Mouse (Mus musculus): ENCODE results near the gene Myrfl. TPM values are rescaled to one million over a fixed set of nuclear protein-coding genes. Genes with fewer than 3 reads are reported as not detected.

Myrfl gene
- polyA plus RNA-seq, 1 experiment from 2014 or later, result 1.2 TPM

- ATAC-seq (ENCODE audit: insufficient read depth, low FRiP score, low read depth), result no peak
- H3K9ac ChIP-seq, result no peak overlapping the region
- H3K9me3 ChIP-seq, result no peaks in the 10 kb centered on the region
- H3K27ac ChIP-seq, result no peak overlapping the region
- H3K27me3 ChIP-seq (replicated peaks), result no peaks in the 10 kb centered on the region
- no peak overlapping the region for H3K4me2 ChIP-seq
- H3K36me3 ChIP-seq, result no peaks in the 10 kb centered on the region
- H3K4me1 ChIP-seq, result no peaks in the 10 kb centered on the region
- WGBS, result 87% methylated on average over 10 of the region's 10 CpGs
- H3K4me3 ChIP-seq (replicated peaks), result no peak overlapping the region
Observed at GRCm38 (mm10) chr10:116808556-116809353, 88.0 kb downstream of the Myrfl start.

- Histone ChIP-seq H3K9me3 (no peaks in the 10 kb centered on the region), H3K4me3 (replicated peaks) (no peak overlapping the region), H3K9ac (no peak overlapping the region), H3K36me3 (no peaks in the 10 kb centered on the region), H3K27me3 (replicated peaks) (no peaks in the 10 kb centered on the region), H3K27ac (no peak overlapping the region), H3K4me1 (no peaks in the 10 kb centered on the region), H3K4me2 (no peak overlapping the region)
- ATAC-seq (ENCODE audit: insufficient read depth, low FRiP score, low read depth), result no peak
- WGBS, result 46% methylated on average over 5 of the region's 5 CpGs
Observed at GRCm38 (mm10) chr10:116802178-116802794, 94.4 kb downstream of the Myrfl start.

- H3K9ac ChIP-seq, result no peak overlapping the region
- no peaks in the 10 kb centered on the region for H3K27me3 ChIP-seq (replicated peaks)
- H3K4me3 ChIP-seq (replicated peaks), result no peak overlapping the region
- H3K27ac ChIP-seq, result no peak overlapping the region
- H3K36me3 ChIP-seq, result no peaks in the 10 kb centered on the region
- 39% methylated on average over 4 of the region's 4 CpGs for WGBS
- no peaks in the 10 kb centered on the region for H3K9me3 ChIP-seq
- no peaks in the 10 kb centered on the region for H3K4me1 ChIP-seq
- ATAC-seq (ENCODE audit: insufficient read depth, low FRiP score, low read depth), result no peak
- no peak overlapping the region for H3K4me2 ChIP-seq
Observed at GRCm38 (mm10) chr10:116801281-116801680, 95.4 kb downstream of the Myrfl start.

GRCm38 (mm10) chr10:116796066-116796465 is 100.7 kb downstream of the Myrfl start:
- no peaks in the 10 kb centered on the region for H3K4me1 ChIP-seq
- no peak overlapping the region for H3K4me2 ChIP-seq
- H3K36me3 ChIP-seq, result no peaks in the 10 kb centered on the region
- ATAC-seq (ENCODE audit: insufficient read depth, low FRiP score, low read depth), result no peak
- no peak overlapping the region for H3K27ac ChIP-seq
- H3K27me3 ChIP-seq (replicated peaks), result no peaks in the 10 kb centered on the region
- H3K9ac ChIP-seq, result no peak overlapping the region
- no peaks in the 10 kb centered on the region for H3K9me3 ChIP-seq
- H3K4me3 ChIP-seq (replicated peaks), result no peak overlapping the region
- WGBS, result 72% methylated on average over 6 of the region's 6 CpGs

DNA sequence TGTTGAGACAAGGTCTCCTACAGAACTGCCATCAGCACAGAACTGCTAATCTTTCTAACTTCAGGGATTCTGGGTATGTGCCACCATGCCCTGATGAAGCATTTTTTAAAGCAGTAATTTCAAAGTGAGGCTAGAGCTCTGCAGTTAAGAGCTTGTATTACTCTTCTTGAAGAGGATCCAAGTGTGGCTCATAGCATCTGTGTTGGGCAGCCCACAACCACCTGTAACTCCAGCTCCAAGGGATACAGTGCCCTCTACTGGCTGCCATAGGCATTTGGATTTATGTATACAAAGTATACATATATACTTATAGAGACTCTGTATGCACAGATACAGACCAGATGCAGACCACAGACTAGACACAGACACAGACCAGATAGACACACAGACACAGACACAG is 107.6 kb downstream of the Myrfl start:
- H3K27ac ChIP-seq, result no peak overlapping the region
- H3K4me1 ChIP-seq, result no peaks in the 10 kb centered on the region
- ATAC-seq (ENCODE audit: insufficient read depth, low FRiP score, low read depth), result no peak
- H3K4me3 ChIP-seq (replicated peaks), result no peak overlapping the region
- H3K27me3 ChIP-seq (replicated peaks), result no peaks in the 10 kb centered on the region
- no peak overlapping the region for H3K4me2 ChIP-seq
- H3K9me3 ChIP-seq, result no peaks in the 10 kb centered on the region
- H3K36me3 ChIP-seq, result no peaks in the 10 kb centered on the region
- no peak overlapping the region for H3K9ac ChIP-seq

GRCm38 (mm10) chr10:116788431-116788830 is 108.3 kb downstream of the Myrfl start:
- Histone ChIP-seq H3K9me3 (no peaks in the 10 kb centered on the region), H3K4me1 (no peaks in the 10 kb centered on the region), H3K4me3 (replicated peaks) (no peak overlapping the region), H3K36me3 (no peaks in the 10 kb centered on the region), H3K4me2 (no peak overlapping the region), H3K27ac (no peak overlapping the region), H3K9ac (no peak overlapping the region), H3K27me3 (replicated peaks) (no peaks in the 10 kb centered on the region)
- no peak for ATAC-seq (ENCODE audit: insufficient read depth, low FRiP score, low read depth)

DNA sequence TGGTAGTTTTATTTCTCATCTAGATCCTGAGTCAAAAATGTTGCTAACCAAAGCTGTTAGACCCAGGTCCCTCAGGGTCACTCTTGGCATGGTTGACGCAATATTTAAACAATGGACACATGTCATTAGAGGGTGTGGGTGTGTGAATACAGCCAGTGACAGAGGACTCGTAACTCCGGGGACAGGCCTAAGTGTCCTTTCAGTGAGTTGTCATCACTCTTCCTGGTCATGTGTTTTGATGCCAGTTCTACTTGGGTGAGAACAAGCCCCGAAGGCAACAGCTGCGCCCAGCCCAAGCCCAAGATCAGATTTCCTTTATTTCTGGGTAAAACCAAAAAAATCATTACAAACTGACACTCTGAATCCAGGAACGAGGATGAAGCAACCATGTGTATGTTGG is 112.6 kb downstream of the Myrfl start:
- Histone ChIP-seq H3K4me3 (replicated peaks) (no peak overlapping the region), H3K27ac (no peak overlapping the region), H3K4me1 (no peaks in the 10 kb centered on the region), H3K9ac (no peak overlapping the region), H3K9me3 (no peaks in the 10 kb centered on the region), H3K4me2 (no peak overlapping the region), H3K36me3 (no peaks in the 10 kb centered on the region), H3K27me3 (replicated peaks) (no peaks in the 10 kb centered on the region)
- no peak for ATAC-seq (ENCODE audit: insufficient read depth, low FRiP score, low read depth)
- 78% methylated on average over 6 of the region's 6 CpGs for WGBS

- WGBS, result 59% methylated on average over 3 of the region's 5 CpGs
- ATAC-seq (ENCODE audit: insufficient read depth, low FRiP score, low read depth), result no peak
- no peak overlapping the region for H3K27ac ChIP-seq
- H3K9me3 ChIP-seq, result no peaks in the 10 kb centered on the region
- H3K4me2 ChIP-seq, result no peak overlapping the region
- H3K36me3 ChIP-seq, result no peaks in the 10 kb centered on the region
- no peak overlapping the region for H3K9ac ChIP-seq
- H3K27me3 ChIP-seq (replicated peaks), result no peaks in the 10 kb centered on the region
- no peak overlapping the region for H3K4me3 ChIP-seq (replicated peaks)
- no peaks in the 10 kb centered on the region for H3K4me1 ChIP-seq
Observed at GRCm38 (mm10) chr10:116783020-116783419, 113.7 kb downstream of the Myrfl start.

DNA sequence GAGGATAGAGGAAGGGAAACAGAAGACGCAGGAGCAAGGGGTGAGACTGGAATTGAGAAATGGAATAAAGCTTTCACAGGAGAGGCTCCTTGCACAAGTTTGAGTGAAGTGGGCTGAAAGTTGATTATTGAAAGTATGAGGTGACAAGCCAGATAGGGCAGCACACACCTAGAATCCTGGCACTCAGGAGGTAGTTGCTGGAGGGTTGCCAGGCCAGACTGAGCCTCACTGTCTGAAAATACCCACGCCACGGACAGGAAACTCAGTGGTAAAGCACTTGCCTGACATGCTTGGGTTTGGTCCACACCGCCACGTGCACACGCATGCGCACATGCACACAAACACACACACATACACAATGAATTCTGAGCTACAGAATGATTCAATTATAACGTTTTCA is 118.8 kb downstream of the Myrfl start:
- Histone ChIP-seq H3K9ac (no peak overlapping the region), H3K36me3 (no peaks in the 10 kb centered on the region), H3K4me2 (no peak overlapping the region), H3K9me3 (no peaks in the 10 kb centered on the region), H3K4me3 (replicated peaks) (no peak overlapping the region), H3K27me3 (replicated peaks) (no peaks in the 10 kb centered on the region), H3K4me1 (no peaks in the 10 kb centered on the region), H3K27ac (no peak overlapping the region)
- WGBS, result 88% methylated on average over 8 of the region's 8 CpGs
- no peak for ATAC-seq (ENCODE audit: insufficient read depth, low FRiP score, low read depth)

DNA sequence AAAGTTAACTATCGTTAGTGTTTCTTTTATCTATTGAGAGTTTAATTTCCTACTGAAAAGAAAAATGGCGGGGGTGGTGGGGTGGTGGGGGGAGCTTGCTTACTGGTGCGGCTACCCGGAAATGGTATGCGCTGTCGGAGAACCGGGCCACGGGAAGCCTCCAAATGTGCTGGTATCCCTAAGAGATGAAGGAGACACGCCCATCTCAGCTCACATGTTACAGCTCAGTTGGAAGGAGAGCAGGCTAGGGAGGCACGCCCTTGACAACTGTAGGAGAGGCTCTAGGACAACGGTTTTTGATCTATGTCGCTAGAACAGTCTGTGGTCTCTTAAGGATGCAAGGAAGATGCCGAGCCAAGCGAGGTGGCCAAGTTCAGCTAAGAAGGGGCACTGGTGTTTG is 119.9 kb downstream of the Myrfl start:
- Histone ChIP-seq H3K4me1 (no peaks in the 10 kb centered on the region), H3K27me3 (replicated peaks) (no peaks in the 10 kb centered on the region), H3K9ac (no peak overlapping the region), H3K4me2 (no peak overlapping the region), H3K4me3 (replicated peaks) (no peak overlapping the region), H3K27ac (no peak overlapping the region), H3K9me3 (no peaks in the 10 kb centered on the region), H3K36me3 (no peaks in the 10 kb centered on the region)
- no peak for ATAC-seq (ENCODE audit: insufficient read depth, low FRiP score, low read depth)
- WGBS, result 85% methylated on average over 14 of the region's 14 CpGs

GRCm38 (mm10) chr10:116773846-116774750 is 122.6 kb downstream of the Myrfl start:
- ATAC-seq (ENCODE audit: insufficient read depth, low FRiP score, low read depth), result no peak
- 61% methylated on average over 15 of the region's 15 CpGs for WGBS

More at GRCm38 (mm10) chr10:116773846-116774750, 122.6 kb downstream of the Myrfl start:
- Histone ChIP-seq H3K4me3 (replicated peaks) (no peak overlapping the region), H3K9ac (no peak overlapping the region), H3K27me3 (replicated peaks) (no peaks in the 10 kb centered on the region), H3K9me3 (no peaks in the 10 kb centered on the region), H3K4me1 (0 out of 2 replicates have a peak, but pooled peaks cover 3% of the 10 kb centered on the region), H3K27ac (no peak overlapping the region), H3K36me3 (no peaks in the 10 kb centered on the region), H3K4me2 (no peak overlapping the region)

Data from stomach, embryonic 15.5 days (tissue).